Mouse (Mus musculus): ENCODE results near the gene Hist2h4. TPM values are rescaled to one million over a fixed set of nuclear protein-coding genes. Genes with fewer than 3 reads are reported as not detected.
"Not testable (repeated sequence)": the region's sequence is repeated elsewhere in the genome, so short reads cannot be mapped to it uniquely, and the experiment has no call there.

The Hist2h4 gene
- polyA plus RNA-seq, 1 experiment from 2014 or later = 10.8 TPM

- 88% methylated on average over 3 of the region's 3 CpGs for WGBS
- Histone ChIP-seq H3K4me2 (replicated peaks; ENCODE audit: low read depth, low read length) (no peak overlapping the region), H3K4me3 (ENCODE audit: low read length) (no peak overlapping the region), H3K9ac (ENCODE audit: low read depth, low read length) (no peak overlapping the region), H3K9me3 (ENCODE audit: control insufficient read depth, low read length) (no peaks in the 10 kb centered on the region), H3K27me3 (ENCODE audit: control insufficient read depth, insufficient read depth, low read length) (no peaks in the 10 kb centered on the region), H3K4me1 (ENCODE audit: control insufficient read depth, insufficient read depth, low read length) (peaks cover 14% of the 10 kb centered on the region; the same call in 1 of the 2 replicates), H3K27ac (ENCODE audit: low read depth, low read length) (no peak overlapping the region), H3K36me3 (ENCODE audit: control insufficient read depth, insufficient read depth, low read length) (no peaks in the 10 kb centered on the region)
- ATAC-seq (ENCODE audit: low FRiP score, low TSS enrichment) = no peak
These were observed 11.3 kb downstream of the Hist2h4 start for GRCm38 (mm10) chr3:96251787-96252186.

GRCm38 (mm10) chr3:96250890-96251289 is 12.2 kb downstream of the Hist2h4 start:
- no peaks in the 10 kb centered on the region for H3K9me3 ChIP-seq (ENCODE audit: control insufficient read depth, low read length)
- peaks cover 14% of the 10 kb centered on the region; the same call in 1 of the 2 replicates for H3K4me1 ChIP-seq (ENCODE audit: control insufficient read depth, insufficient read depth, low read length)
- no peak overlapping the region; the same call in 1 of the 2 replicates for H3K9ac ChIP-seq (ENCODE audit: low read depth, low read length)
- H3K4me2 ChIP-seq (replicated peaks; ENCODE audit: low read depth, low read length) = no peak overlapping the region
- no peaks in the 10 kb centered on the region for H3K27me3 ChIP-seq (ENCODE audit: control insufficient read depth, insufficient read depth, low read length)
- WGBS = 60% methylated on average over 3 of the region's 3 CpGs
- no peak for ATAC-seq (ENCODE audit: low FRiP score, low TSS enrichment)
- H3K36me3 ChIP-seq (ENCODE audit: control insufficient read depth, insufficient read depth, low read length) = no peaks in the 10 kb centered on the region
- no peak overlapping the region for H3K4me3 ChIP-seq (ENCODE audit: low read length)
- no peak overlapping the region for H3K27ac ChIP-seq (ENCODE audit: low read depth, low read length)

- Histone ChIP-seq H3K4me3 (ENCODE audit: low read length) (no peak overlapping the region), H3K4me2 (replicated peaks; ENCODE audit: low read depth, low read length) (peak overlapping the region; percentile 50), H3K9me3 (ENCODE audit: control insufficient read depth, low read length) (no peaks in the 10 kb centered on the region), H3K4me1 (ENCODE audit: control insufficient read depth, insufficient read depth, low read length) (peaks cover 20% of the 10 kb centered on the region), H3K27ac (ENCODE audit: low read depth, low read length) (peak overlapping the region; percentile 55; the same call in 1 of the 2 replicates), H3K9ac (ENCODE audit: low read depth, low read length) (0 out of 2 replicates have a peak overlapping the region, but pooled peaks have one; percentile 75), H3K27me3 (ENCODE audit: control insufficient read depth, insufficient read depth, low read length) (no peaks in the 10 kb centered on the region), H3K36me3 (ENCODE audit: control insufficient read depth, insufficient read depth, low read length) (no peaks in the 10 kb centered on the region)
- no peak for ATAC-seq (ENCODE audit: low FRiP score, low TSS enrichment)
- 70% methylated on average over 4 of the region's 4 CpGs for WGBS
These were observed 14.1 kb downstream of the Hist2h4 start for GRCm38 (mm10) chr3:96249034-96249345.

- no peaks in the 10 kb centered on the region for H3K9me3 ChIP-seq (ENCODE audit: control insufficient read depth, low read length)
- no peaks in the 10 kb centered on the region for H3K36me3 ChIP-seq (ENCODE audit: control insufficient read depth, insufficient read depth, low read length)
- H3K4me3 ChIP-seq (ENCODE audit: low read length) = peak overlapping the region; percentile 53
- H3K9ac ChIP-seq (ENCODE audit: low read depth, low read length) = peak overlapping the region; percentile 75
- peak overlapping the region; percentile 55; the same call in 1 of the 2 replicates for H3K27ac ChIP-seq (ENCODE audit: low read depth, low read length)
- H3K4me2 ChIP-seq (replicated peaks; ENCODE audit: low read depth, low read length) = peak overlapping the region; percentile 50
- H3K4me1 ChIP-seq (ENCODE audit: control insufficient read depth, insufficient read depth, low read length) = peaks cover 22% of the 10 kb centered on the region
- 41% methylated on average over 6 of the region's 6 CpGs for WGBS
- no peak for ATAC-seq (ENCODE audit: low FRiP score, low TSS enrichment)
- no peaks in the 10 kb centered on the region for H3K27me3 ChIP-seq (ENCODE audit: control insufficient read depth, insufficient read depth, low read length)
These were observed 14.7 kb downstream of the Hist2h4 start for GRCm38 (mm10) chr3:96248141-96249033.

- Histone ChIP-seq H3K27ac (ENCODE audit: low read depth, low read length) (peak overlapping the region; percentile 68), H3K9me3 (ENCODE audit: control insufficient read depth, low read length) (no peaks in the 10 kb centered on the region), H3K4me1 (ENCODE audit: control insufficient read depth, insufficient read depth, low read length) (peaks cover 22% of the 10 kb centered on the region), H3K4me2 (replicated peaks; ENCODE audit: low read depth, low read length) (peak overlapping the region; percentile 50), H3K9ac (ENCODE audit: low read depth, low read length) (peak overlapping the region; percentile 75), H3K27me3 (ENCODE audit: control insufficient read depth, insufficient read depth, low read length) (no peaks in the 10 kb centered on the region), H3K4me3 (ENCODE audit: low read length) (peak overlapping the region; percentile 53), H3K36me3 (ENCODE audit: control insufficient read depth, insufficient read depth, low read length) (no peaks in the 10 kb centered on the region)
- 4% methylated on average over 11 of the region's 11 CpGs for WGBS
- no peak for ATAC-seq (ENCODE audit: low FRiP score, low TSS enrichment)
These were observed 15.6 kb downstream of the Hist2h4 start for GRCm38 (mm10) chr3:96247356-96248140.

- WGBS = 0% methylated on average over 12 of the region's 47 CpGs
- not testable (repeated sequence) for H3K27me3 ChIP-seq (ENCODE audit: control insufficient read depth, insufficient read depth, low read length); H3K9me3 ChIP-seq (ENCODE audit: control insufficient read depth, low read length); H3K36me3 ChIP-seq (ENCODE audit: control insufficient read depth, insufficient read depth, low read length)
- H3K27ac ChIP-seq (ENCODE audit: low read depth, low read length) = peak within 1 kb of the TSS; percentile 68
- peak; percentile 93 for ATAC-seq (ENCODE audit: low FRiP score, low TSS enrichment)
- H3K4me2 ChIP-seq (replicated peaks; ENCODE audit: low read depth, low read length) = peak within 1 kb of the TSS; percentile 50
- peaks cover 22% of the 10 kb centered on the region for H3K4me1 ChIP-seq (ENCODE audit: control insufficient read depth, insufficient read depth, low read length)
- peak within 1 kb of the TSS; percentile 75 for H3K9ac ChIP-seq (ENCODE audit: low read depth, low read length)
- peak within 1 kb of the TSS; percentile 53 for H3K4me3 ChIP-seq (ENCODE audit: low read length)
These were observed 16.7 kb downstream of the Hist2h4 start, which contains the start of gene Hist2h3c1 for GRCm38 (mm10) chr3:96246427-96246856. Gene Hist2h3c1, plus strand, starts transcription at chr3:96246685.

GRCm38 (mm10) chr3:96246018-96246417 is 17.1 kb downstream of the Hist2h4 start:
- Histone ChIP-seq H3K27ac (ENCODE audit: low read depth, low read length) (peak overlapping the region; percentile 67; the same call in 1 of the 2 replicates), H3K4me1 (ENCODE audit: control insufficient read depth, insufficient read depth, low read length) (peaks cover 22% of the 10 kb centered on the region), H3K4me3 (ENCODE audit: low read length) (peak overlapping the region; percentile 27; the same call in 1 of the 2 replicates), H3K9ac (ENCODE audit: low read depth, low read length) (peak overlapping the region; percentile 48; the same call in 1 of the 2 replicates)
- not testable (repeated sequence) for ATAC-seq (ENCODE audit: low FRiP score, low TSS enrichment); H3K4me2 ChIP-seq (replicated peaks; ENCODE audit: low read depth, low read length); H3K9me3 ChIP-seq (ENCODE audit: control insufficient read depth, low read length); H3K36me3 ChIP-seq (ENCODE audit: control insufficient read depth, insufficient read depth, low read length); H3K27me3 ChIP-seq (ENCODE audit: control insufficient read depth, insufficient read depth, low read length)
- 0% methylated on average over 10 of the region's 21 CpGs for WGBS

GRCm38 (mm10) chr3:96245003-96245886 is 17.9 kb downstream of the Hist2h4 start, which contains the start of gene Hist2h2aa1:
Gene Hist2h2aa1, plus strand, starts transcription at chr3:96245497.
- Histone ChIP-seq H3K4me3 (ENCODE audit: low read length) (peak within 1 kb of the TSS; percentile 43), H3K27ac (ENCODE audit: low read depth, low read length) (peak within 1 kb of the TSS; percentile 99), H3K9ac (ENCODE audit: low read depth, low read length) (peak within 1 kb of the TSS; percentile 79), H3K4me2 (replicated peaks; ENCODE audit: low read depth, low read length) (peak within 1 kb of the TSS; percentile 42), H3K4me1 (ENCODE audit: control insufficient read depth, insufficient read depth, low read length) (peaks cover 26% of the 10 kb centered on the region)
- not testable (repeated sequence) for H3K36me3 ChIP-seq (ENCODE audit: control insufficient read depth, insufficient read depth, low read length); H3K9me3 ChIP-seq (ENCODE audit: control insufficient read depth, low read length); H3K27me3 ChIP-seq (ENCODE audit: control insufficient read depth, insufficient read depth, low read length)
- peak; percentile 91 for ATAC-seq (ENCODE audit: low FRiP score, low TSS enrichment)
- WGBS = 0% methylated on average over 18 of the region's 88 CpGs
